Comparison of ENCODE assay signal across 29 mouse cellular contexts in genomic region chr17:24216836-24217235, GRCm38 (mm10). TPM values are rescaled to one million over a fixed set of nuclear protein-coding genes. Genes with fewer than 3 reads are reported as not detected.
A peak's percentile ranks its signal among the peaks of the same experiment; 100 is the strongest.
DNase-seq lines count a peak whose midpoint lies in the region; ATAC-seq and TF ChIP-seq lines count a peak whose summit lies in the region.
"Had no signal": no experiment of that assay in that cellular context is flagged by ENCODE, and none has a peak within 500 bp of the region (broad histone marks: within the 10 kb centered on the region; RNA-seq: fewer than 3 reads in every experiment).

No protein-coding gene starts in this region.

- no peaks in the 10 kb centered on the region; the same call in 1 of the 2 replicates for H3K79me2 ChIP-seq in CH12.LX (replicated peaks; ENCODE audit: control insufficient read depth, extremely low read depth, insufficient read depth, poor library complexity, severe bottlenecking)

- H3K27me3 ChIP-seq in forebrain, embryonic 10.5 days (ENCODE audit: poor library complexity, severe bottlenecking) = no peaks in the 10 kb centered on the region
- no peaks in the 10 kb centered on the region for H3K27me3 ChIP-seq in forebrain, embryonic 14.5 days (replicated peaks; ENCODE audit: control insufficient read depth, insufficient read depth, low read length)
- H3K27me3 ChIP-seq in CH12.LX (replicated peaks) = no peaks in the 10 kb centered on the region
- no peaks in the 10 kb centered on the region for H3K27me3 ChIP-seq in embryonic facial prominence, embryonic 10.5 days (replicated peaks; ENCODE audit: low read depth, poor library complexity, severe bottlenecking)
- H3K27me3 ChIP-seq: forebrain, embryonic 15.5 days; limb, embryonic 15.5 days; midbrain, embryonic 15.5 days; neural tube, embryonic 13.5 days; Patski had no signal

- no peak for ATAC-seq in forebrain, embryonic 14.5 days
- ATAC-seq: forebrain, embryonic 15.5 days; hindbrain, postnatal 0 days; intestine, embryonic 16.5 days; midbrain, embryonic 15.5 days; Patski had no signal

- H3K9me3 ChIP-seq in forebrain, embryonic 10.5 days = no peaks in the 10 kb centered on the region
- no peaks in the 10 kb centered on the region for H3K9me3 ChIP-seq in forebrain, embryonic 14.5 days (replicated peaks; ENCODE audit: control insufficient read depth, low read length)
- no peaks in the 10 kb centered on the region for H3K9me3 ChIP-seq in CH12.LX (replicated peaks; ENCODE audit: low read length)
- H3K9me3 ChIP-seq in embryonic facial prominence, embryonic 10.5 days = no peaks in the 10 kb centered on the region
- H3K9me3 ChIP-seq: forebrain, embryonic 15.5 days; heart, embryonic 13.5 days; limb, embryonic 15.5 days; midbrain, embryonic 15.5 days; neural tube, embryonic 13.5 days had no signal

- no peak for TF ChIP-seq POLR2A in CH12.LX (IDR thresholded peaks at IDR 0.05; ENCODE audit: low read depth, low read length)

- no peak for TF ChIP-seq RAD21 in CH12.LX (IDR thresholded peaks at IDR 0.05; ENCODE audit: low read depth, low read length)

- no peak overlapping the region for H3K4me3 ChIP-seq in forebrain, embryonic 10.5 days
- H3K4me3 ChIP-seq in forebrain, embryonic 14.5 days (ENCODE audit: low read depth, low read length) = no peak overlapping the region
- H3K4me3 ChIP-seq in CH12.LX (replicated peaks in 1 of 3; ENCODE audit: low read depth in 2 of 3, low read length in 2 of 3, poor library complexity in 1 of 3) = no peak overlapping the region
- no peak overlapping the region for H3K4me3 ChIP-seq in embryonic facial prominence, embryonic 10.5 days
- H3K4me3 ChIP-seq: forebrain, embryonic 15.5 days; heart, embryonic 13.5 days; limb, embryonic 15.5 days; midbrain, embryonic 15.5 days; myocyte; neural tube, embryonic 13.5 days had no signal

- TF ChIP-seq CTCF in CH12.LX (conservative IDR thresholded peaks at IDR 0.05 in 1 of 2, IDR thresholded peaks at IDR 0.05 in 1 of 2; ENCODE audit: low read depth in 2 of 2, low read length in 2 of 2) = no peak

- peaks cover 33% of the 10 kb centered on the region for H3K4me1 ChIP-seq in forebrain, embryonic 10.5 days
- H3K4me1 ChIP-seq in forebrain, embryonic 14.5 days (ENCODE audit: control insufficient read depth, insufficient read depth, low read length) = peaks cover 15% of the 10 kb centered on the region
- H3K4me1 ChIP-seq in CH12.LX (ENCODE audit: control insufficient read depth in 1 of 2, insufficient read depth in 2 of 2) = peaks cover 7 to 18% of the 10 kb centered on the region in 2 experiments
- peaks cover 31% of the 10 kb centered on the region for H3K4me1 ChIP-seq in embryonic facial prominence, embryonic 10.5 days

- in situ Hi-C loops in CH12.LX (cut with MboI; ENCODE audit: low pct_ligation_motif_present, low pct_unique_long_range_greater_than_20kb, low sequenced_read_pairs) = no loop called here

- H3K4me2 ChIP-seq in forebrain, embryonic 14.5 days (ENCODE audit: low read length) = no peak overlapping the region
- H3K4me2 ChIP-seq in CH12.LX (ENCODE audit: insufficient read depth, low read depth, poor library complexity, severe bottlenecking) = no peak overlapping the region
- H3K4me2 ChIP-seq: forebrain, embryonic 15.5 days; heart, embryonic 13.5 days; limb, embryonic 15.5 days; midbrain, embryonic 15.5 days; neural tube, embryonic 13.5 days had no signal

- H3K36me3 ChIP-seq in forebrain, embryonic 10.5 days (replicated peaks) = peaks cover 57% of the 10 kb centered on the region
- peaks cover 27% of the 10 kb centered on the region for H3K36me3 ChIP-seq in forebrain, embryonic 14.5 days (ENCODE audit: control insufficient read depth, insufficient read depth, low read length)
- H3K36me3 ChIP-seq in CH12.LX (replicated peaks in 1 of 2; ENCODE audit: control insufficient read depth in 1 of 2, insufficient read depth in 1 of 2, low read length in 1 of 2) = peaks cover 22 to 52% of the 10 kb centered on the region in 2 experiments
- H3K36me3 ChIP-seq in embryonic facial prominence, embryonic 10.5 days (replicated peaks) = peaks cover 53% of the 10 kb centered on the region

- peak; percentile 22 for DNase-seq in forebrain, embryonic 10.5 days (ENCODE audit: extremely low spot score, low spot score)
- DNase-seq in forebrain, embryonic 14.5 days (ENCODE audit: low spot score) = no peak
- DNase-seq in CH12.LX (ENCODE audit: extremely low read depth) (peak; percentile 48), MEL-GATA-1-ER (ENCODE audit: extremely low read depth, low read depth) (peak; percentile 72)
- DNase-seq in embryonic facial prominence, embryonic 10.5 days (ENCODE audit: low spot score) = peak; percentile 45
- DNase-seq in heart, adult 18-20 months = no peak
- no peak for DNase-seq in frontal cortex, postnatal 10 days (ENCODE audit: low spot score in 2 of 2)
- DNase-seq: adrenal gland, postnatal 14 days; cerebellum, adult 8-10 months; gastrocnemius, postnatal 10 days; heart, adult 11 months; heart, postnatal 14 days; kidney, adult 9 months; layer of hippocampus, adult 9-11 months; left cerebral cortex, postnatal 4 days; lung, postnatal 4 days; right cerebral cortex, adult 18-20 months; right cerebral cortex, postnatal 4 days; thymus, adult 18-20 months; thymus, postnatal 36 days had no signal

- no peak overlapping the region for H3K27ac ChIP-seq in forebrain, embryonic 10.5 days
- H3K27ac ChIP-seq in forebrain, embryonic 14.5 days (ENCODE audit: low read depth, low read length) = no peak overlapping the region
- no peak overlapping the region for H3K27ac ChIP-seq in CH12.LX (ENCODE audit: insufficient read depth, low read depth)
- no peak overlapping the region for H3K27ac ChIP-seq in embryonic facial prominence, embryonic 10.5 days (replicated peaks)
- H3K27ac ChIP-seq: forebrain, embryonic 15.5 days; heart, embryonic 13.5 days; hindbrain, postnatal 0 days; limb, embryonic 15.5 days; midbrain, embryonic 15.5 days; neural tube, embryonic 13.5 days had no signal

- no peak for TF ChIP-seq EP300 in CH12.LX (IDR thresholded peaks at IDR 0.05; ENCODE audit: low read length)

- dilution Hi-C loops in CH12.LX (cut with MboI; ENCODE audit: extremely low pct_ligation_motif_present, extremely low pct_unique_long_range_greater_than_20kb, low sequenced_read_pairs) = no loop called here

- WGBS in forebrain, embryonic 10.5 days = 69% methylated on average over 4 of the region's 4 CpGs
- 69% methylated on average over 4 of the region's 4 CpGs for WGBS in forebrain, embryonic 14.5 days
- WGBS in embryonic facial prominence, embryonic 10.5 days = 63% methylated on average over 4 of the region's 4 CpGs

- H3K9ac ChIP-seq in forebrain, embryonic 14.5 days (ENCODE audit: low read length) = no peak overlapping the region
- no peak overlapping the region for H3K9ac ChIP-seq in CH12.LX (ENCODE audit: insufficient read depth, low read depth)
- H3K9ac ChIP-seq: forebrain, embryonic 15.5 days; heart, embryonic 13.5 days; limb, embryonic 15.5 days; midbrain, embryonic 15.5 days; neural tube, embryonic 13.5 days had no signal

TF ChIP-seq in CH12.LX, 34 proteins besides CTCF, POLR2A, EP300 and RAD21 (continues in another document):
- TF ChIP-seq CHD2 (IDR thresholded peaks at IDR 0.05; ENCODE audit: low read length) (peak; percentile 44; the same call in 1 of the 2 replicates), MAZ (IDR thresholded peaks at IDR 0.05; ENCODE audit: low read depth, low read length) (no peak)

RNA-seq across cellular contexts. Expression of gene Tedc2, which starts 3.8 kb away (rescaled TPM):
- 22.1 and 22.6 TPM in 2 replicates for polyA plus RNA-seq in forebrain, embryonic 10.5 days (2016; fragmentation: Nextera tagmentation; extraction: Ambion mirVana)
- 11.0 and 12.5 TPM in 2 replicates for polyA plus RNA-seq in forebrain, embryonic 14.5 days (2014; fragmentation: Nextera tagmentation; extraction: Ambion mirVana)
- total RNA-seq in CH12.LX (2012; rRNA removed) = 11.8 and 13.6 TPM in 2 replicates
- total RNA-seq in CH12.LX (2014; rRNA removed) = 14.1 and 14.7 TPM in 2 replicates
- 14.1 and 14.5 TPM in 2 replicates for polyA plus RNA-seq in CH12.LX (2012; ENCODE audit: insufficient read length, low read depth)
- 23.0 and 24.8 TPM in 2 replicates for polyA plus RNA-seq in embryonic facial prominence, embryonic 10.5 days (2016; fragmentation: Nextera tagmentation; extraction: Ambion mirVana)
- 1 to 10 TPM; 1.9 to 3.0 TPM for total RNA-seq in heart, adult 18-20 months (2021)

RNA-seq across cellular contexts. Expression of gene Ntn3, which starts 7.5 kb away (rescaled TPM):
- 2.3 and 2.9 TPM in 2 replicates for polyA plus RNA-seq in forebrain, embryonic 10.5 days (2016; fragmentation: Nextera tagmentation; extraction: Ambion mirVana)
- 2.6 and 3.0 TPM in 2 replicates for polyA plus RNA-seq in forebrain, embryonic 14.5 days (2014; fragmentation: Nextera tagmentation; extraction: Ambion mirVana)
- total RNA-seq in CH12.LX (2012; rRNA removed) (0.08 TPM in 2 replicates), CH12.LX (2014; rRNA removed) (not detected in 2 replicates)
- polyA plus RNA-seq in CH12.LX (2012; ENCODE audit: insufficient read length, low read depth) = 0.10 TPM in 1 of 2 replicates, not detected in the other
- 5.0 and 7.3 TPM in 2 replicates for polyA plus RNA-seq in embryonic facial prominence, embryonic 10.5 days (2016; fragmentation: Nextera tagmentation; extraction: Ambion mirVana)
- total RNA-seq in heart, adult 18-20 months (2021) = under 1 TPM; 0.67 to 0.72 TPM

RNA-seq across cellular contexts. Expression of gene Tbc1d24, which starts 11.5 kb away (rescaled TPM):
- 6.8 and 7.5 TPM in 2 replicates for polyA plus RNA-seq in forebrain, embryonic 10.5 days (2016; fragmentation: Nextera tagmentation; extraction: Ambion mirVana)
- 10.5 and 15.0 TPM in 2 replicates for polyA plus RNA-seq in forebrain, embryonic 14.5 days (2014; fragmentation: Nextera tagmentation; extraction: Ambion mirVana)
- 4.2 and 4.8 TPM in 2 replicates for total RNA-seq in CH12.LX (2012; rRNA removed)
- total RNA-seq in CH12.LX (2014; rRNA removed) = 3.5 and 4.5 TPM in 2 replicates
- polyA plus RNA-seq in CH12.LX (2012; ENCODE audit: insufficient read length, low read depth) = 5.8 and 6.6 TPM in 2 replicates
- polyA plus RNA-seq in embryonic facial prominence, embryonic 10.5 days (2016; fragmentation: Nextera tagmentation; extraction: Ambion mirVana) = 6.0 and 6.1 TPM in 2 replicates
- total RNA-seq in heart, adult 18-20 months (2021) = 10 to 100 TPM; 12.3 to 14.4 TPM

RNA-seq across cellular contexts. Expression of gene Ccnf, which starts 34.4 kb away (rescaled TPM):
- polyA plus RNA-seq in forebrain, embryonic 10.5 days (2016; fragmentation: Nextera tagmentation; extraction: Ambion mirVana) = 126 and 128 TPM in 2 replicates
- 31.8 and 34.3 TPM in 2 replicates for polyA plus RNA-seq in forebrain, embryonic 14.5 days (2014; fragmentation: Nextera tagmentation; extraction: Ambion mirVana)
- total RNA-seq in CH12.LX (2012; rRNA removed) = 40.1 and 40.9 TPM in 2 replicates
- 26.4 and 27.7 TPM in 2 replicates for total RNA-seq in CH12.LX (2014; rRNA removed)
- polyA plus RNA-seq in CH12.LX (2012; ENCODE audit: insufficient read length, low read depth) = 57.6 and 60.7 TPM in 2 replicates
- 113 and 122 TPM in 2 replicates for polyA plus RNA-seq in embryonic facial prominence, embryonic 10.5 days (2016; fragmentation: Nextera tagmentation; extraction: Ambion mirVana)
- under 1 TPM; 0.62 to 0.65 TPM for total RNA-seq in heart, adult 18-20 months (2021)

RNA-seq across cellular contexts. Expression of gene Atp6v0c, which starts 47.3 kb away (rescaled TPM):
- polyA plus RNA-seq in forebrain, embryonic 10.5 days (2016; fragmentation: Nextera tagmentation; extraction: Ambion mirVana) = 419 and 421 TPM in 2 replicates
- polyA plus RNA-seq in forebrain, embryonic 14.5 days (2014; fragmentation: Nextera tagmentation; extraction: Ambion mirVana) = 1,021 and 1,033 TPM in 2 replicates
- total RNA-seq in CH12.LX (2012; rRNA removed) (79.4 and 83.2 TPM in 2 replicates), CH12.LX (2014; rRNA removed) (41.8 and 49.1 TPM in 2 replicates)
- 317 and 407 TPM in 2 replicates for polyA plus RNA-seq in CH12.LX (2012; ENCODE audit: insufficient read length, low read depth)
- polyA plus RNA-seq in embryonic facial prominence, embryonic 10.5 days (2016; fragmentation: Nextera tagmentation; extraction: Ambion mirVana) = 422 and 435 TPM in 2 replicates
- total RNA-seq in heart, adult 18-20 months (2021) = 100 to 1,000 TPM; 241 to 255 TPM

Comparison
In these comparisons a context has a peak if more than half of its experiments do, and no peak if none do; other contexts are left out.
1. DNase-seq: peak in forebrain, embryonic 10.5 days (single experiment), CH12.LX (single experiment), MEL-GATA-1-ER (single experiment) and embryonic facial prominence, embryonic 10.5 days (single experiment); none in forebrain, embryonic 14.5 days (single experiment), heart, adult 18-20 months (0 of 2) and frontal cortex, postnatal 10 days (0 of 2).